Mouse (Mus musculus) liver, embryonic 13.5 days (tissue): ENCODE measurements around the gene Gaa. TPM values are rescaled to one million over a fixed set of nuclear protein-coding genes. Genes with fewer than 3 reads are reported as not detected.

Experiments used
- ATAC-seq: fragments of 200-750 bp; cut with Nextera tagmentation; 2 replicates; pipeline ENCODE4 v1.8.0; 2017; ENCODE audit warnings: low read depth, mild to moderate bottlenecking, moderate number of reproducible peaks, moderate library complexity
- DNase-seq: peaks from one replicate; pipeline ENCODE4 v3.0.0; 2022
- H3K27ac ChIP-seq: fragments of 300-500 bp; sonication (generic); 2 replicates; pipeline ENCODE4 v1.5.1; 2015; ENCODE audit warnings: moderate library complexity, mild to moderate bottlenecking, inconsistent platforms
- H3K27me3 ChIP-seq: fragments of 300-500 bp; sonication (generic); 2 replicates; pipeline ENCODE4 v1.6.1; 2015; ENCODE audit warnings: mild to moderate bottlenecking, inconsistent platforms
- H3K36me3 ChIP-seq: fragments of 300-500 bp; sonication (generic); 2 replicates; pipeline ENCODE4 v1.6.1; 2015; ENCODE audit warnings: mild to moderate bottlenecking, inconsistent platforms
- H3K4me1 ChIP-seq: fragments of 300-500 bp; sonication (generic); replicated peaks from 2 replicates; pipeline ENCODE4 v1.6.1; 2015; ENCODE audit warnings: inconsistent platforms
- H3K4me2 ChIP-seq: fragments of 300-500 bp; sonication (generic); 2 replicates; pipeline ENCODE4 v1.6.1; 2015; ENCODE audit warnings: inconsistent platforms, mild to moderate bottlenecking, moderate library complexity
- H3K4me3 ChIP-seq: fragments of 300-500 bp; sonication (generic); replicated peaks from 2 replicates; pipeline ENCODE4 v1.5.1; 2015; ENCODE audit warnings: mild to moderate bottlenecking, inconsistent platforms
- H3K9ac ChIP-seq: fragments of 300-500 bp; sonication (generic); 2 replicates; pipeline ENCODE4 v1.6.1; 2015; ENCODE audit warnings: mild to moderate bottlenecking, inconsistent platforms
- H3K9me3 ChIP-seq: fragments of 300-500 bp; sonication (generic); replicated peaks from 2 replicates; pipeline ENCODE4 v1.6.1; 2016; ENCODE audit warnings: inconsistent platforms
- WGBS: fragments of 180-500 bp; shearing (Covaris S2); methylation state at CpG from one replicate; pipeline ENCODE4 v1.1.7; 2015; ENCODE audit not compliant: insufficient replicate concordance; 5-methylcytosine and 5-hydroxymethylcytosine counted together
- polyA plus RNA-seq: library from polyadenylated mRNA; unstranded; fragments of >200 nt; fragmentation: Nextera tagmentation; extraction: Ambion mirVana; gene quantifications from 2 replicates; pipeline ENCODE4 v1.2.1, GENCODE M21; 2015

The Gaa gene
- polyA plus RNA-seq, 1 experiment from 2014 or later, result 17.9 TPM

GRCm38 (mm10) chr11:119307916-119308315 lies 40.2 kb downstream of the Gaa start:
- no peak overlapping the region for H3K9ac ChIP-seq
- H3K9me3 ChIP-seq, result no peaks in the 10 kb centered on the region
- 0 out of 2 replicates have a peak, but pooled peaks cover 4% of the 10 kb centered on the region for H3K4me1 ChIP-seq
- H3K4me2 ChIP-seq, result no peak overlapping the region
- no peak for ATAC-seq
- 30% methylated on average over 11 of the region's 11 CpGs for WGBS
- H3K36me3 ChIP-seq, result no peaks in the 10 kb centered on the region
- H3K4me3 ChIP-seq, result no peak overlapping the region
- H3K27ac ChIP-seq, result no peak overlapping the region
- peaks cover 47% of the 10 kb centered on the region for H3K27me3 ChIP-seq
- no peak for DNase-seq

- Histone ChIP-seq H3K9me3 (no peaks in the 10 kb centered on the region), H3K4me1 (0 out of 2 replicates have a peak, but pooled peaks cover 4% of the 10 kb centered on the region), H3K9ac (no peak overlapping the region), H3K4me3 (no peak overlapping the region), H3K36me3 (no peaks in the 10 kb centered on the region), H3K27ac (no peak overlapping the region), H3K4me2 (no peak overlapping the region), H3K27me3 (peaks cover 24% of the 10 kb centered on the region)
- DNase-seq (no peak), ATAC-seq (no peak)
- 14% methylated on average over 10 of the region's 10 CpGs for WGBS
These were observed 42.9 kb downstream of the Gaa start for GRCm38 (mm10) chr11:119310621-119311020.

- ATAC-seq (no peak), DNase-seq (no peak)
- Histone ChIP-seq H3K4me2 (no peak overlapping the region), H3K9ac (no peak overlapping the region), H3K27ac (no peak overlapping the region), H3K27me3 (peaks cover 15% of the 10 kb centered on the region), H3K4me3 (no peak overlapping the region), H3K9me3 (no peaks in the 10 kb centered on the region), H3K4me1 (no peaks in the 10 kb centered on the region), H3K36me3 (no peaks in the 10 kb centered on the region)
- 57% methylated on average over 17 of the region's 17 CpGs for WGBS
These were observed 46.7 kb downstream of the Gaa start for GRCm38 (mm10) chr11:119314252-119314936.

GRCm38 (mm10) chr11:119316720-119317119 lies 49.0 kb downstream of the Gaa start:
- Histone ChIP-seq H3K4me1 (no peaks in the 10 kb centered on the region), H3K9me3 (no peaks in the 10 kb centered on the region), H3K9ac (no peak overlapping the region), H3K27me3 (peaks cover 5% of the 10 kb centered on the region; the same call in 1 of the 2 replicates), H3K4me2 (no peak overlapping the region), H3K36me3 (no peaks in the 10 kb centered on the region), H3K4me3 (no peak overlapping the region), H3K27ac (no peak overlapping the region)
- ATAC-seq (no peak), DNase-seq (no peak)
- 83% methylated on average over 4 of the region's 4 CpGs for WGBS

- no peak overlapping the region for H3K9ac ChIP-seq
- H3K4me2 ChIP-seq, result no peak overlapping the region
- H3K4me3 ChIP-seq, result no peak overlapping the region
- no peaks in the 10 kb centered on the region for H3K36me3 ChIP-seq
- 60% methylated on average over 13 of the region's 13 CpGs for WGBS
- peaks cover 4% of the 10 kb centered on the region; the same call in 1 of the 2 replicates for H3K9me3 ChIP-seq
- H3K4me1 ChIP-seq, result no peaks in the 10 kb centered on the region
- no peak overlapping the region for H3K27ac ChIP-seq
- ATAC-seq, result no peak
- no peak for DNase-seq
- H3K27me3 ChIP-seq, result peaks cover 17% of the 10 kb centered on the region; the same call in 1 of the 2 replicates
These were observed 54.8 kb downstream of the Gaa start for GRCm38 (mm10) chr11:119322521-119322920.

- Histone ChIP-seq H3K27me3 (peaks cover 17% of the 10 kb centered on the region; the same call in 1 of the 2 replicates), H3K9me3 (peaks cover 4% of the 10 kb centered on the region; the same call in 1 of the 2 replicates), H3K27ac (no peak overlapping the region), H3K9ac (no peak overlapping the region), H3K4me3 (no peak overlapping the region), H3K36me3 (no peaks in the 10 kb centered on the region), H3K4me2 (no peak overlapping the region), H3K4me1 (no peaks in the 10 kb centered on the region)
- no peak for DNase-seq
- 72% methylated on average over 1 of the region's 1 CpGs for WGBS
- ATAC-seq, result no peak
These were observed 57.4 kb downstream of the Gaa start for GRCm38 (mm10) chr11:119325068-119325467.

GRCm38 (mm10) chr11:119330592-119330991 lies 62.9 kb downstream of the Gaa start:
- peaks cover 27% of the 10 kb centered on the region for H3K27me3 ChIP-seq
- DNase-seq (no peak), ATAC-seq (no peak)
- no peaks in the 10 kb centered on the region for H3K9me3 ChIP-seq
- H3K9ac ChIP-seq, result no peak overlapping the region
- no peak overlapping the region for H3K4me3 ChIP-seq
- 40% methylated on average over 4 of the region's 4 CpGs for WGBS
- H3K4me1 ChIP-seq, result no peaks in the 10 kb centered on the region
- no peak overlapping the region for H3K27ac ChIP-seq
- no peaks in the 10 kb centered on the region for H3K36me3 ChIP-seq
- no peak overlapping the region for H3K4me2 ChIP-seq

- H3K9ac ChIP-seq, result no peak overlapping the region
- H3K4me2 ChIP-seq, result no peak overlapping the region
- 30% methylated on average over 3 of the region's 3 CpGs for WGBS
- DNase-seq (no peak), ATAC-seq (no peak)
- H3K4me3 ChIP-seq, result no peak overlapping the region
- H3K4me1 ChIP-seq, result no peaks in the 10 kb centered on the region
- peaks cover 32% of the 10 kb centered on the region for H3K27me3 ChIP-seq
- no peaks in the 10 kb centered on the region for H3K36me3 ChIP-seq
- no peaks in the 10 kb centered on the region for H3K9me3 ChIP-seq
- H3K27ac ChIP-seq, result no peak overlapping the region
These were observed 64.3 kb downstream of the Gaa start for GRCm38 (mm10) chr11:119331970-119332369.

Other genes starting within 250 kb of the Gaa start
- gene Cbx2, start 244.9 kb upstream of the Gaa start, polyA plus RNA-seq, result 3.8 and 4.1 TPM in 2 replicates
- gene Cbx8, start 226.9 kb upstream of the Gaa start, polyA plus RNA-seq, result 2.4 and 2.8 TPM in 2 replicates
- gene Cbx4, start 181.7 kb upstream of the Gaa start, polyA plus RNA-seq, result 2.0 and 2.4 TPM in 2 replicates
- 1.5 and 1.6 TPM in 2 replicates for gene Tbc1d16, start 39.4 kb upstream of the Gaa start, polyA plus RNA-seq
- 1.4 and 1.8 TPM in 2 replicates for gene Ccdc40, start 39.3 kb upstream of the Gaa start, polyA plus RNA-seq
- gene Eif4a3, start 32.2 kb downstream of the Gaa start, polyA plus RNA-seq, result 236 and 242 TPM in 2 replicates
- gene Card14, start 39.9 kb downstream of the Gaa start, polyA plus RNA-seq, result 0.20 and 0.22 TPM in 2 replicates
- 2.2 and 2.7 TPM in 2 replicates for gene Sgsh, start 87.6 kb downstream of the Gaa start, polyA plus RNA-seq
- 1.4 and 1.8 TPM in 2 replicates for gene Slc26a11, start 87.7 kb downstream of the Gaa start, polyA plus RNA-seq
- 3.1 and 3.2 TPM in 2 replicates for gene Rnf213, start 125.2 kb downstream of the Gaa start, polyA plus RNA-seq
- gene Endov, start 223.5 kb downstream of the Gaa start, polyA plus RNA-seq, result 7.6 and 7.9 TPM in 2 replicates